Mouse (Mus musculus): ENCODE data around the gene Gm49368.

Gm49368 gene

DNA sequence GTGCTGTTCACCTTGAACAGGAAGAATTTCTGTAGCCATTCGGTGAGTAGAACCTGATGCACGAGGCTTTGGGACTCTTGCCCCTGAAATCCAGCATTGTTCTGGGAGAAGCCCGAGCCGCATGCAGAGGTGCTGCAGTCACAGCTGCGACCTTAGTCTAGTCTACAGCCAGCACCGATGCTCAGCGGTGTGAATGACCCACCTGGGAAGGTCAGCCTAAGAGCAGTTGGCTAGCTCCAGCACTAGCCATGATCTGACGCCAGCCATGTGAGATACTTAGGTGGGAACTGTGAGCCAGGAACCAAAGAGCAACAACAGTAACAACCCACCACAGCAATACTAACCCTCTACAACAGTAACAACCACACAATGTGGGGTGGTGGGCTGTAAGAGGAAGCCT, 4.6 kb upstream of the Gm49368 start:
- DNase-seq (ENCODE audit: low spot score in 2 of 2): no peak

DNA sequence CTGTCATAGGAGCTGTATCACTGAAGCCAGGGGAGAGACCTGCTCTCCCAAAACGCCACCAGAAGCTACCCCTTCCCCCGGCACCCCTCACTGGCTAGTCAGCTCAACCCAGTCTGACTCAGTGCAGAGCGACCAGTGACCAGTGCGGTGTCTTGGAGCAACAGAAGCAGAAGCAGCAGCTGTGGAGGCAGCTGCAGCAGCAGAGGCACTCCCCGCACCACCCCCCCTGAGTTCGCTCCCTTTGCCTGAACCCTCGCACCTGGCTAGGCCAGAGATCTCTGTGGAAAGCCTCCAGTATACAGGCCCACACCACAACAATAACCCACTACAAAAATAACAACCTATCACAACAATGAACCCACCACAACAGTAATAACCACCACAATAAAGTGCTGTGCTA, 3.9 kb upstream of the Gm49368 start:
- no peak for DNase-seq (ENCODE audit: low spot score in 2 of 2)

- DNase-seq (ENCODE audit: low spot score in 2 of 2): no peak
Measured at GRCm38 (mm10) chr7:128059091-128059490, 3.4 kb upstream of the Gm49368 start.

GRCm38 (mm10) chr7:128063211-128063781, 813 bp downstream of the Gm49368 start:
- no peak for DNase-seq (ENCODE audit: low spot score in 2 of 2)

DNA sequence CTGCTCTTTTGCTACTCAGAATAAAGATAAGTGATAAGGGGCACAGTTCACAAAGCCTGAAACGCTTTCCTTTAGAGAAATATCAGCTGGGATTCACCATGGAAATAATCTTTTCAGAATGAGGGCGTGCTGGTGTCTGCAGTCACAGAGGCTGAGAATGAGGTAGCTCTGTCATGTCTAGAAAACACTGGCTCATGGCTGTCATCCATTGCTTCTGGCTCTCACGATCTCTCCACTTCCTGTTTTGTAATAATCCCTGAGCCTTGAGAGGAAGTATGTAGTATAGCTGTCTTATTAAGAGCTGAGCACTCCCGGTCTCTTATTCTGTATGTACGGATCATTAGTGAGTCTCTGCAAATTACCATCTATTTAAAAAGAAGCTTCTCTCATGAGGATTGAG, 3.1 kb downstream of the Gm49368 start:
- no peak for DNase-seq (ENCODE audit: low spot score in 2 of 2)

GRCm38 (mm10) chr7:128067847-128068246, 5.4 kb downstream of the Gm49368 start:
- DNase-seq (ENCODE audit: low spot score in 2 of 2): no peak

DNA sequence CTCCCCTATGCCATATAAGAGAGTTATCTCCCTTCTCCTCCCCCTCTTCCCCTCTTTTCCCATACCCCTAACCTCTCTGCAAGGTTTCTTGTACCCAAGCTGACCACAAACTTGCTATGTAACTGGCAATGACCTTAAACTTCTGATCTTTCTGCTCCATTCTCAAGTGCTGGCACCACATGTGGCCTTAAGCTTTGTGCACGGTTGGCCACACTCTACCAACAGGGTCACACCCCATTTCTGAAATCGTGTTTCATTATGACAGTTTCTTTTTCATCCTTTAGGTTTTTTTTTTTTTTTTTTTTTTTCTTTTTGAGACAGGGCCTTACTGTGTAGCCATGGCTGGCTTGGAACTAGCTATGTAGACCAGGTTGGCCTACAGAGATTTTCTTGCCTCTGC, 7.4 kb downstream of the Gm49368 start:
- DNase-seq (ENCODE audit: low spot score in 2 of 2): no peak

DNA sequence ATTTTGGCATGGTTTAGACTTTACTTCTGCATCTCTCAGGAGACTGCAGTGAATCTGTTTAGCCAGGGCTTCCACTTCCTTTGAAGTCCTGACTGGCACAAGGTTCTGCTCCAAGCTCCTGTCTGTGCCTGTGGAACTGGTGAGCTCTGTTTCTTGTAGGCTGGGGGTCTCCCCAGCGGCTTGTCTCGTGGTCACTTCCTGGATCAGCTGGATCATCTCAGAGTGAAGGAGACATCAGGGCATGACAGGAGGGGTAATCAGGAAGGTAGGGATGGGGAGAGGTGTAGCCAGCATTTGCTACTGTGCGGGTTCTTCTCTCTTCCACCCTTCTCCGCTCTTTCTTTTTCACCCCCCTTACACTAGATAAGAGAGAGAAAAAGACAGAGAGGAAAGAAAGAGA, 9.3 kb downstream of the Gm49368 start:
- DNase-seq (ENCODE audit: low spot score in 2 of 2): no peak

DNA sequence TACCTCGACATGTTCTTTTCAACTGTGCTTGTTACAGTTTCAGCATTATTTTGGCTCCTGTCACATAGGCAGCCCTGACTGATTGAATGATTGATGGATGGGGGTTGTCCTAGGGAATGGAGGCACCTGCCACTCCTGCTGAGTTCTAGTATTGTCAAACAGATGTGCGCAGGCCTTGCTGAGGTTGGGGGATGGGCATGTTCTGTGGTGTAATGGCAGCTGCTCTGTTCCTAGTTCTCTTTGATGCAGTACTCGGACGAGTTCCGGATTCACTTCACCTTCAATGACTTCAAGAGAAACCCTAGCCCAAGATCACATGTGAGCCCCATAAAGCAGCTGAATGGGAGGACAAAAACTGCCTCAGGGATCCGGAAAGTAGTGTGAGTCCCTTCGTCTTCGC, 17.5 kb downstream of the Gm49368 start:
- DNase-seq (ENCODE audit: low spot score in 2 of 2): no peak

DNA sequence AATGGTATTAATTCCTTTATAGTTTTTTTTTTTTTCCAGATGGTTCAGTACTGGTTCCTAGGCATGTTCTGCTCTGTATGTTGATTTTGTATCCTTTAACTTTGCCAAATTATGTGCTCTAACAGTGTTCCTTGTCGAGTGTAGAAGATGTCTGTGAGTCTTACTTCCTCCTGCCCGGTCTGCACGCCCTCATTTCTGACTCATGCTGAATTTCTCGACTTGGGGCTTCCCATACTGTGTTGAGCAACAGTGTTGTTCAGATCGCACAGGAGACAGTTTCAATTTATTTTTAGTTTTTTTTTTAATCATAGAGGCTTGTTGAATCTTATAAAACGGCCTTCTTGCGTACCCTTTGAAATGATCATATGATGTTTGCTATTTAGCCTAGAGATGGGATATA, 26.7 kb downstream of the Gm49368 start:
- DNase-seq (ENCODE audit: low spot score in 2 of 2): no peak

GRCm38 (mm10) chr7:128098135-128098534, 35.7 kb downstream of the Gm49368 start:
- DNase-seq (ENCODE audit: low spot score in 2 of 2): no peak

GRCm38 (mm10) chr7:128100742-128101357, 38.4 kb downstream of the Gm49368 start:
- no peak for DNase-seq (ENCODE audit: low spot score in 2 of 2)

GRCm38 (mm10) chr7:128105246-128105645, 42.8 kb downstream of the Gm49368 start:
- DNase-seq (ENCODE audit: low spot score in 2 of 2): no peak

GRCm38 (mm10) chr7:128107462-128107861, 45.0 kb downstream of the Gm49368 start:
- DNase-seq (ENCODE audit: low spot score in 2 of 2): no peak

DNA sequence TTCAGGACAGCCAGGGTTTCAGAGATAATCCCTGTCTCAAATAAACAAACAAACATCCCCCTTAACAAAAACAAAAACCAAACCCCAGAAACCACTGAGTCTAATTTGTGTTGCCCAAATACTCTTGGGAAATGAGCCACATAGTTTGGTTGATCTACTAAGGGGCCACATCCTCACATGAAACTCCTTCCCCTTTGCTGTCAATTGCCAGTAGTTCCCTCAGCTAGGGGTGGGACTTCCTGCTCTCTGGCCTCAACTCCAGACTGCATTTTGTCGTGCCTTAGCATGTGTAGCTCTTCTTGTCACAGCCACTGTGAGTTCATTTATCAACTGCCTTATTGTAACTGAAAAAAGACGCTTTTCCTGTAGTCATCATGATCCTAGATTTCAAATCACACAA, 47.8 kb downstream of the Gm49368 start:
- DNase-seq (ENCODE audit: low spot score in 2 of 2): no peak

GRCm38 (mm10) chr7:128112131-128112530, 49.6 kb downstream of the Gm49368 start:
- DNase-seq (ENCODE audit: low spot score in 2 of 2): no peak

- no peak for DNase-seq (ENCODE audit: low spot score in 2 of 2)
Measured at GRCm38 (mm10) chr7:128114371-128115105, 52.1 kb downstream of the Gm49368 start.

GRCm38 (mm10) chr7:128115211-128115958, 52.9 kb downstream of the Gm49368 start:
- no peak for DNase-seq (ENCODE audit: low spot score in 2 of 2)

DNA sequence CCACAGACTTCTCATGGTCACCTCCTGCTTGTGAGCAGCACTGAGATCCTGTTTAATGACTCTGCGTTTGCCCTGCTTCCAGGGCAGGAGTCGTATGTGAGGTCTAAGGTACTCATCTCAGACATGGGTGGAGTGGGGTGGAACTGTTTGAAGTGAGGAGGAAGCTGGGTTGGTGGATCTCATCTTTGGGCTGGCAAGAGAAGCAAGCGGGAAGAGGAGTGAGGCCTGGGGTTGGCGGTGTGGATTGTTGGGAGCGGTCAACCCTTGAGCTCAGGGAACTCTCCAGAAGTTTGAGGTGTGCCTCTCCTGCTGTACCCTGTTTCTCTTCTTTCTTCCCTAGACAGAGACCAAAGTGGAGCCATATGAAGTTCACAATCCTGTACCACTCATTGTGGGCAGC, 53.9 kb downstream of the Gm49368 start:
- no peak for DNase-seq (ENCODE audit: low spot score in 2 of 2)

- DNase-seq (ENCODE audit: low spot score in 2 of 2): no peak
Measured at GRCm38 (mm10) chr7:128119726-128120490, 57.4 kb downstream of the Gm49368 start.
